Mouse (Mus musculus): Measurements from ENCODE around the gene Grk5.
"Not testable (repeated sequence)": the region's sequence is repeated elsewhere in the genome, so short reads cannot be mapped to it uniquely, and the experiment has no call there.

Gene Grk5

DNA sequence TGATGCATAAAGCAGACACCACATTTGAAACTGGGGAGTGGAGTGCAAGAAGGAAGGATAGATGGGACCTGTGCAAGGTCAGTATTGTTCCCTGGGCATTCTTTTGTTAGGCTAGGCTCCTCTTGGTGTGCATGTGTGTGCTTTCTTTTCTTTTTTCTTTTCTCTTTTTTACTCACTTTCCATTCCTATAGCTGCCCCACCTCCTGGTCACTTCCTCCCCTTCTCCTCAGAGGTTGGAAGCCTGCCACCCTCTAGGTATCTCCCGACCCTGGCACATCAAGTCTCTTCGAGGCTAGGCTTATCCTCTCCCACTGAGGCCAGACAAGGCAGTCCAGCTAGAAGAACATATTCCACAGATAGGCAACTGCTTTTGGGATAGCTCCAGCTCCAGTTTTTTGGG, 22.1 kb downstream of the Grk5 start:
- DNase-seq (ENCODE audit: low spot score): no peak

DNA sequence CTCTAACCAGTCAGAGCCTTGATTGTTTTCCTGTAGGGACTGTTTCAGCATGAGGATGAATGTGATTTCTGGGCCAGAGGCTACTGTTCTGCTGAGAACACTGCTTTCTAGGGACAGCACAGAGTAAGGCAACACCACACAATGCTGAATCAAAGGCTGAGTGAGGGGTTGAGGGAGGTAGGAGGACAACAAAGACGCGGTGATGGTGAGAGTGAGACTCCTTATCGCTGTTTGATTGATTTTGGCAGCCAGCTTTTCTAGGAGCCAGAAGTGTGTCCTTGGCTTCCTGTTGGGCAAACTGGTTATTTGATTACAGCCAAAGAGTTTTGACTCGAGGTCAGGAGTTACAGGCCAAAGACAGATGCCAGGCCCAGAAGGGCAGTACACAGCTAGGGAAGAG, 25.7 kb downstream of the Grk5 start:
- peak; percentile 34 for DNase-seq (ENCODE audit: low spot score)

- DNase-seq (ENCODE audit: low spot score): no peak
These were observed 26.3 kb downstream of the Grk5 start for GRCm38 (mm10) chr19:60915862-60916261.

- no peak for DNase-seq (ENCODE audit: low spot score)
These were observed 27.5 kb downstream of the Grk5 start for GRCm38 (mm10) chr19:60916869-60917570.

- not testable (repeated sequence) for DNase-seq (ENCODE audit: low spot score)
These were observed 35.0 kb downstream of the Grk5 start for GRCm38 (mm10) chr19:60924534-60924933.

GRCm38 (mm10) chr19:60935001-60935400, 45.5 kb downstream of the Grk5 start:
- DNase-seq (ENCODE audit: low spot score): no peak

DNA sequence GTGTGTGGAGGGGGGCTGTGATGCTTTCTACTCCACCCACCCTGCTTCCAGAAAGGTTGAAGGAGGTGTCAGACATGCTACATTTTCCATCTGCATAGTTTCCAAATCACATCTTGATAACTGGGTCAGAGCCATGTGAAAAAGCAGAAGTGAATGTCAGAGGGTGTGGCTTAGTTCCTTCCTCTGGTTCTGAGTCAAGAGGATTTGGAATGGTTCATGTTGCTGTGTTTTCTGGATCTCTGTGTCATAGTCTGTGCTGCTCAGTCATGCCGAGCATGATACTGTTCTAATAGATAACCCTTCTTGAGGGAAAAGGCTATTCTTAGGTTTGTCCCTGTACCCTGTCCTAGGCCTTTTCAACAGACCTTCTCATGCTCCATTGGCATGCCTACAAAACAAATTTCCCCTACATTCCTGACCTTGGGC, 50.4 kb downstream of the Grk5 start:
- DNase-seq (ENCODE audit: low spot score): no peak

DNA sequence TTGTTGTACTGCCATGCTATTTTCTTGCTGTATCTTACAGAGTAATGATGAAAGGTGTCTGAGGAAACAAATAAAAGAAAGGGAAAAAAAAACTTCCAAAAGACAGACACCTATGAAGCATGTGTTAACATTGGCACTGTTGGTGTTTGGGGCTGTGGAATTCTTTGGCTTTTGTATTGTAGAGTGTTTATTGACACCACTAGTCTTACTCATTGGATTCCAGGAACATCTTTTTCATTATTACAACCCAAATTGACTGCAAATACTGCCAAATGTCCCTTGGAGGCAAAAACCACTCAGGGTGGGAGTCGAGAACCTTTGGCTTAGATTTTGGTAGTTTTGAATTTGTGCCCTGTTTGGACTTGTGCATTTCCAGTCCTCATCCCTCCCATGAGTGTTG, 51.3 kb downstream of the Grk5 start:
- no peak for DNase-seq (ENCODE audit: low spot score)

- DNase-seq (ENCODE audit: low spot score): peak; percentile 56
These were observed 56.3 kb downstream of the Grk5 start for GRCm38 (mm10) chr19:60945801-60946311.

GRCm38 (mm10) chr19:60946656-60947055, 57.1 kb downstream of the Grk5 start:
- DNase-seq (ENCODE audit: low spot score): no peak

GRCm38 (mm10) chr19:60948996-60949395, 59.4 kb downstream of the Grk5 start:
- DNase-seq (ENCODE audit: low spot score): no peak

- DNase-seq (ENCODE audit: low spot score): no peak
These were observed 60.7 kb downstream of the Grk5 start for GRCm38 (mm10) chr19:60950056-60950869.

- no peak for DNase-seq (ENCODE audit: low spot score)
These were observed 65.6 kb downstream of the Grk5 start for GRCm38 (mm10) chr19:60955131-60955530.

GRCm38 (mm10) chr19:60955712-60956111, 66.2 kb downstream of the Grk5 start:
- no peak for DNase-seq (ENCODE audit: low spot score)

DNA sequence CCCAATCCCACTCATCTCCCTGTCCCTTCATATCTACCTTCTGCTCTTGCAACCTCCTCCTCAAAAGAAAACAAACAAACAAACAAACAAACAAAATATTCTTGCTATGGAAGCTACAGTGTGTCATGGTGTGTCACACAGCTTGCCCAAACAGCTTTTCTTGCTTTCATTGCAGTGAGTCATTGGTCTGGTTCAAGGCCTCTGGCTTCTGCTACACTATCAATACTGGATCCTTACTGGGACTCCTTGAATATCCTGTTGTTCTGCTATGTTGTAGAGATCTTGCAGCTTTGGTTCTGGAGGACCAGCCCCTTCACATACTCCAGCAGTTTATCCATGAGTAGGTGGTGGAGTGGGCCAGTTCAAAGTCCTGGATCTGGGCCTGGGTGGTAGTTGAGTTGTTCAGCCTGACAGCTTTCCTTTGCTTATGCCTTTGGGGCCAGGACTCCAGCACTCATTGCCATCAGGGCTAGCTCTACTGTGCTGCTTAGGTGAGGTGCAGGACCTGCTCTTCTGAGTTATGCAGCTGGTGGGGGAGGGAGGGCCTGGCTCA, 66.7 kb downstream of the Grk5 start:
- no peak for DNase-seq (ENCODE audit: low spot score)

DNA sequence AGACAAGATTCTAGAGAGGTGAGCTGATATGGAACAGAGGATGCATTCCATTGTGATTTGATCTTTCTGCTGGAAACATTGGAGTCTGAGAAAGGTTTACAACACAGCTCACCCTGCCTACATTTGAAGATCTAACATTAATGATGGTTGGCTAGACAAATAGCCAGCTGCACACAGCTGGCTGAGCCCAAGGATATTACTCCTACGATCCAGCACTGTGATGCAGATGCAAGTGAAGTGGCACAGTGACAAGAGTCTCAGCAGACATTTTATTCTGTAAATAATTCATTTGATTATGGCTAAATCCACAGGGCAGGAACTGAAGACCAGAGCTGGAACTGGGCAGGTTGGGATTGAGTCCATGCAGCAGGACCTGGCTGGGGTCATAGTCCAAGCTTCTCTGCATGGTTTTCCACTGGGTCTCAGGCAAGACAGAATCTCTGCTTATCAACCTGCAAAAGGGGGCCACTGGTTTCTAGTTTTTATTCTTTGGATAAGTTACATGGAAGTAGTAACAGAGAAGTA, 70.2 kb downstream of the Grk5 start:
- no peak for DNase-seq (ENCODE audit: low spot score)

DNA sequence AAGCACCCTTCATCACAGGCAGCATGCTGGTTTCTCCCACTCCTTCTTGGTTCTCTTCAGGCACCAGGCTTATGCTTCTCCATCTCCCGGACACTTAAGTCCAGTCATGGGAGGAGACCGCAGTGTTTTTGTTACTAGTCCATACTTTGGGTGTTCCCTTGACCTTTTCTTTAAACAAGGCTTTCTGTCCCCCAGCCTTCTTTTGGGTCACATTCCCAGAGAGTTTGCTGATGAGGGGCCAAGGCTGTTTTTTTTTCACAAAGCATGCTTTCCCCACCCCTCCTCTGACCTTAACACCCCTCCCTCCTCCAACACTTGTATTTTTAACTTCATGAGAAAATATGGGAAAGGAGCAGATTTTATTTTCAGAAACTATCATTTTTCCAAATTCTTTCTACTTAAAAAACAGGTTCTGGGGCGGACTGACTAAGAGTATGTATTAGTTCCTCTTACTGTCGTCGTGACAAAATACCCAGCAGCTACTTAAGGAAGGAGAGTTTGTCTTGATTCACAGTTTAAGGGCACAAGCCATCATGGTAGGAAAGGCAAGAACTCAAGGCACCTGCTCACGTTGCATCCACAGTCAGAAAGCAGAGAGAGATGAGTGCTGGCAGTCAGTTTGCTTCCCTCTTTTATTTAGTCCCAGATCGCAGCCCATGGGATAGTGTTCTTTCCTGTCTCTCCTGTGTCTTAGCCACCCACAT, 73.0 kb downstream of the Grk5 start:
- DNase-seq (ENCODE audit: low spot score): no peak

DNA sequence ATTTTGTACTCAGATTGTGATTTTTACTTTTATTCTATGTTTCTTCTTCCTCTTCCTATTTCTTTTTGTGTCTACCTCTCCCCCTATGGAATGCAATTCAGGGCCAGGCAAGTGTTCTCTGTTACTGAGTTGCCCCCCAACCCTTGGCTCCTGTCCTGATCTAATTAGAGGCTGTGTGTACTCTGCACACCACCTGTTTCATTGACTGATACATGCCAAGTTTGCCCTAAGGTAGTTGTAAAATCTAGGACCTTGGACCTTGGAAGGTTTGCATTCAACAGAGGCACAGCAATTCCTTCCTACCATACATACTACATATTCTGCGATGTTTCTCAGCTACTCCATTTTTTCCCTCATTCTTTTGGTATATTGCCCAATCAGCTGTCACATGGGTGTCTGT, 78.4 kb downstream of the Grk5 start:
- DNase-seq (ENCODE audit: low spot score): no peak

- DNase-seq (ENCODE audit: low spot score): no peak
These were observed 80.9 kb downstream of the Grk5 start for GRCm38 (mm10) chr19:60970406-60970805.

GRCm38 (mm10) chr19:60971598-60971997, 82.0 kb downstream of the Grk5 start:
- no peak for DNase-seq (ENCODE audit: low spot score)

- DNase-seq (ENCODE audit: low spot score): no peak
These were observed 82.9 kb downstream of the Grk5 start for GRCm38 (mm10) chr19:60972281-60973015.
